Mouse (Mus musculus) cerebellum, adult 2 months (tissue): Measurements from ENCODE around the gene Mlph.

ENCODE experiments used
- CTCF ChIP-seq: fragments of 200-500 bp; IDR thresholded peaks from 2 replicates; pipeline ENCODE4 v1.5.1; 2011; ENCODE audit warnings: low read depth, mild to moderate bottlenecking, control low read depth, low read length, moderate library complexity, borderline replicate concordance; ENCODE audit not compliant: insufficient read depth
- POLR2A ChIP-seq: fragments of 200-500 bp; IDR thresholded peaks from 2 replicates; pipeline ENCODE4 v1.6.1; 2011; ENCODE audit warnings: low read length, control low read depth, borderline replicate concordance; ENCODE audit not compliant: insufficient read depth

DNA sequence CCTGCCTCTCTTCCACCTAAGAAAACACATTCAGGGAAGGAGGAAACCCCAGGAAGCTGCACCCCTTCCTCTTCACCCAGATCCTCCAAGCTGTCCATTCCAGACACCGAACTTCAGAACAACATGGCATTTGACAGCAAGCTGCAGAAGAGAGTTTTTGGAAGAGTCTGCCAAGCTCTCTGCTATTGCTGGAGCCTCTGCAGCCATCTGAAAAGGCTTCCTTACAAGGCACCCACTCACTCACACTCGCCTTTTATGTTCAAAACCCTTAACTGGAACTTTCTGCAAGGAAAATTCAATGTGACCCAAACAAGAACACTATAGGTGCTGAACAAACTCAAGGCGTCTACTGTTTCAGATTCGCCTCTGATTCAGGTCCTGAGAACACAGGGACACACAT, 53.8 kb downstream of the Mlph start:
- no peak for TF ChIP-seq CTCF
- no peak for TF ChIP-seq POLR2A
